Mouse (Mus musculus) midbrain, postnatal 0 days (tissue): ENCODE data around the gene Upk2. TPM values are rescaled to one million over a fixed set of nuclear protein-coding genes. Genes with fewer than 3 reads are reported as not detected.
A peak's percentile ranks its signal among the peaks of the same experiment; 100 is the strongest.
"Not testable (repeated sequence)": the region's sequence is repeated elsewhere in the genome, so short reads cannot be mapped to it uniquely, and the experiment has no call there.

Experiments
- ATAC-seq: fragments of 200-750 bp; cut with Nextera tagmentation; 2 replicates; pipeline ENCODE4 v1.8.0; 2017; ENCODE audit warnings: moderate number of reproducible peaks, mild to moderate bottlenecking, moderate TSS enrichment, moderate library complexity; ENCODE audit not compliant: low FRiP score
- DNase-seq: peaks from one replicate; pipeline ENCODE4 v3.0.0-alpha.2; 2015; ENCODE audit warnings: low spot score
- H3K27ac ChIP-seq: fragments of 300-500 bp; sonication (generic); 2 replicates; pipeline ENCODE4 v1.5.1; 2014; ENCODE audit warnings: low read depth, mild to moderate bottlenecking, low read length, mixed read lengths
- H3K27me3 ChIP-seq: fragments of 300-500 bp; sonication (generic); 2 replicates; pipeline ENCODE4 v1.6.1; 2014; ENCODE audit warnings: low read length, control low read depth, mixed read lengths; ENCODE audit not compliant: insufficient read depth
- H3K36me3 ChIP-seq: fragments of 300-500 bp; sonication (generic); 2 replicates; pipeline ENCODE4 v1.6.1; 2014; ENCODE audit warnings: low read length, control low read depth, mixed read lengths; ENCODE audit not compliant: insufficient read depth
- H3K4me1 ChIP-seq: fragments of 300-500 bp; sonication (generic); 2 replicates; pipeline ENCODE4 v1.6.1; 2014; ENCODE audit warnings: mild to moderate bottlenecking, control low read depth, antibody characterized with exemption, low read length, mixed read lengths; ENCODE audit not compliant: insufficient read depth
- H3K4me2 ChIP-seq: fragments of 300-500 bp; sonication (generic); 2 replicates; pipeline ENCODE4 v1.6.1; 2014; ENCODE audit warnings: low read depth, mild to moderate bottlenecking, low read length, mixed read lengths; ENCODE audit not compliant: poor library complexity, severe bottlenecking
- H3K4me3 ChIP-seq: fragments of 300-500 bp; sonication (generic); 2 replicates; pipeline ENCODE4 v1.5.1; 2014; ENCODE audit warnings: low read depth, mild to moderate bottlenecking, low read length, moderate library complexity
- H3K9ac ChIP-seq: fragments of 300-500 bp; sonication (generic); replicated peaks from 2 replicates; pipeline ENCODE4 v1.6.1; 2014; ENCODE audit warnings: mild to moderate bottlenecking, low read length, moderate library complexity, mixed read lengths; ENCODE audit not compliant: poor library complexity, severe bottlenecking
- H3K9me3 ChIP-seq: fragments of 300-500 bp; sonication (generic); 2 replicates; pipeline ENCODE4 v1.6.1; 2016; ENCODE audit warnings: low read length, control low read depth
- CTCF ChIP-seq: IDR thresholded peaks from 2 replicates; pipeline ENCODE4 v1.5.1; 2016; ENCODE audit warnings: antibody characterized with exemption, mild to moderate bottlenecking
- WGBS: fragments of 180-500 bp; shearing (Covaris S2); extraction: QIAGEN DNeasy Blood & Tissue Kit; methylation state at CpG from one replicate; pipeline ENCODE4 v1.1.7; 2014; 5-methylcytosine and 5-hydroxymethylcytosine counted together
- polyA plus RNA-seq: library from polyadenylated mRNA; unstranded; fragments of >200 nt; fragmentation: Nextera tagmentation; extraction: Ambion mirVana; gene quantifications from 2 replicates; pipeline ENCODE4 v1.2.1, GENCODE M21; 2015
- total RNA-seq: library from RNA; depleted of rRNA; stranded (reverse); fragments of >200 nt; gene quantifications from 2 replicates; pipeline ENCODE4 v1.2.3, GENCODE M21; 2014

Gene Upk2
- total and polyA plus RNA-seq, 2 experiments from 2014 or later = not detected

- H3K4me2 ChIP-seq = no peak overlapping the region
- TF ChIP-seq CTCF = no peak
- no peak overlapping the region for H3K4me3 ChIP-seq
- H3K4me1 ChIP-seq = no peaks in the 10 kb centered on the region
- no peaks in the 10 kb centered on the region for H3K27me3 ChIP-seq
- H3K9me3 ChIP-seq = no peaks in the 10 kb centered on the region
- 60% methylated on average over 5 of the region's 5 CpGs for WGBS
- no peak overlapping the region for H3K9ac ChIP-seq
- DNase-seq (no peak), ATAC-seq (no peak)
- H3K36me3 ChIP-seq = no peaks in the 10 kb centered on the region
- H3K27ac ChIP-seq = no peak overlapping the region
Measured at GRCm38 (mm10) chr9:44432577-44433185, 22.1 kb downstream of the Upk2 start.

GRCm38 (mm10) chr9:44423576-44423975 lies 31.2 kb downstream of the Upk2 start:
- Histone ChIP-seq H3K9ac (no peak overlapping the region), H3K4me3 (no peak overlapping the region), H3K27ac (no peak overlapping the region), H3K4me2 (no peak overlapping the region), H3K4me1 (no peaks in the 10 kb centered on the region), H3K36me3 (no peaks in the 10 kb centered on the region), H3K27me3 (no peaks in the 10 kb centered on the region), H3K9me3 (no peaks in the 10 kb centered on the region)
- no peak for DNase-seq
- 85% methylated on average over 4 of the region's 4 CpGs for WGBS
- TF ChIP-seq CTCF = no peak
- no peak for ATAC-seq

GRCm38 (mm10) chr9:44420280-44420898 lies 34.4 kb downstream of the Upk2 start:
- no peak for TF ChIP-seq CTCF
- 82% methylated on average over 5 of the region's 5 CpGs for WGBS
- H3K4me2 ChIP-seq = no peak overlapping the region
- no peak overlapping the region for H3K4me3 ChIP-seq
- H3K9ac ChIP-seq = no peak overlapping the region
- H3K27me3 ChIP-seq = no peaks in the 10 kb centered on the region
- no peak for DNase-seq
- no peak for ATAC-seq
- H3K9me3 ChIP-seq = no peaks in the 10 kb centered on the region
- H3K4me1 ChIP-seq = no peaks in the 10 kb centered on the region
- no peaks in the 10 kb centered on the region for H3K36me3 ChIP-seq
- no peak overlapping the region for H3K27ac ChIP-seq

DNA sequence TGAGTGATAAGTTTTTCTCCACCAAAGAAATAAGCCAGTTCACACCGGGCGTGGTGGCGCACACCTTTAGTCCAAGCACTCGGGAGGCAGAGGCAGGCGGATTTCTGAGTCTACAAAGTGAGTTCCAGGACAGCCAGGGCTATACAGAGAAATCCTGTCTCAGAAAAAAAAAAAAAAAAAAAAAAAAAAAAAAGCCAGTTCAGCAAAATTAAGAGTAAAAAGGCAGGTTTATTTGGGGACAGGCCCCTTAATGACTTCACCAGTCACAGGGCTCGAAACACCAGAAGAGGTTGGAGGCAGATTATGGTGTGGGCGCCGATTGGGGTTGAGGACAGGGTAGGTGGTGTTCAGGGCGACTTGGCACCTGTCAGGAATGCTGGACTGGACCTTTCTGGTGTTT lies 35.0 kb downstream of the Upk2 start:
- not testable (repeated sequence) for ATAC-seq, H3K27me3 ChIP-seq

DNA sequence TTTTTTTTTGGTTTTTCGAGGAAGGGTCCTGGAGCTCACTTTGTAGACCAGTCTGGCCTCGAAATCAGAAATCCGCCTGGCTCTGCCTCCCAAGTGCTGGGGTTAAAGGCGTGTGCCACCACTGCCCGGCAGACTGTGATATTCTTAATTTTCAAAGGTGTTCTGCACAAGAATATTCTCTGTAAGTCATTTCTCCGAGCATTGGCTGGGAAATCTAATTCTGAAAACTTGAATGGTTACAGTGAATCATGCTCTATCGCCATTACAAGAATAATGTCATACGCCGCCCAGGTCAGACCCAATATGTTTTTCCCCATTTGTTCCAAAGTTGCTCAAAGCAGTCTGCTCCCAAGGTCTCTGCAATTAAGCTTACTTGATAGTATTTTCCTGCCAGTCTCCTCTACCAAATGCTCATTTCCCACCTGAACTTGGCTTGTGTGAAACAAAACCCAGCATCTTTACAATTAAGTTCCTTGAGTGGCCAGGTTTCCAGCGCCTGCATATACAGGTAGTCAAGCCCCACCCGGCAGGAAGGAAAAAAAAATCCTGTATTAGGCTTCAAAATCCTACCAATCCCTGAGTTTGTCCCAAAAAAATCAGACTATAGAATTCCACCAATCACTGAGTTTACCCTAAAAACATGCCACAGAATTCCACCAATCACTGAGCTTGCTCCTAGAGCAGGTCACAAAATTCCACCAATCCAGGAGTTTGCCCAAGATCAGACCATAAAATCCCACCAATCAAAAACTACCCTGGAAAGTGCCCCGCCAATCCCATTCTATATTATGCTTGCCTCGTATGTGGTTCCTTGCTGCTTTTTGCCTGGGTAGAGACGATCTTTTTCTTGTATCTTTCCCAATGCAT lies 36.0 kb downstream of the Upk2 start, which contains the start of gene Ccdc84:
Ccdc84 (minus strand) TSS at position 51 of the 867 bp plus-strand sequence.
- WGBS = 74% methylated on average over 14 of the region's 14 CpGs
- no peaks in the 10 kb centered on the region for H3K9me3 ChIP-seq
- no peaks in the 10 kb centered on the region for H3K4me1 ChIP-seq
- no peaks in the 10 kb centered on the region for H3K27me3 ChIP-seq
- no peak; the same call in 1 of the 2 replicates for ATAC-seq
- TF ChIP-seq CTCF = no peak
- peak within 1 kb of the TSS; percentile 74 for H3K9ac ChIP-seq
- peak within 1 kb of the TSS; percentile 70 for H3K27ac ChIP-seq
- H3K4me3 ChIP-seq = peak within 1 kb of the TSS; percentile 76
- H3K4me2 ChIP-seq = peak within 1 kb of the TSS; percentile 97
- no peaks in the 10 kb centered on the region for H3K36me3 ChIP-seq
- peak; percentile 29 for DNase-seq

More for the DNA sequence above, 35.0 kb downstream of the Upk2 start:
- H3K36me3 ChIP-seq, H3K9ac ChIP-seq, DNase-seq, H3K4me3 ChIP-seq, H3K4me1 ChIP-seq, H3K4me2 ChIP-seq, H3K9me3 ChIP-seq, H3K27ac ChIP-seq: not testable (repeated sequence)
- 96% methylated on average over 9 of the region's 9 CpGs for WGBS
